ENCODE assay signal across 26 mouse cellular contexts in the genomic region with DNA sequence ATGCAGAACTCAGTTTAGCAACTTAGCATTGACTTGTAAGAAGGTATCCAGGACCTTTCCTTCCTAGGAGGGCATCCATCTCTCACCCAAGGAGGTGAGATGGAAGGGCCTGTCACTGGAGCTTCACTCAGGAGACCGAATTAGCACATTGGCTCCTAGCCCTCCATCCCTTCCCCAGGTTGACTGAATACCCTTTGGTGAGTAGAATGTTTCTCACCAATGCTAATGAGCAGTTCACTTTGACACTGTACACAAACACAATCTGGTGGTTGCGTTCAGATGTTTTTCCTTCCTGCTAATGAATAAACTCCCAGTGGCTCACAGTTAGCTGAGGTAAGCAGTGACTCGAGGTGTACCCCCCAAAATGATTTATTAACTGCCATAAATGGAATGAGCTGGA.
DNase-seq lines count a peak whose midpoint lies in the region; ATAC-seq and TF ChIP-seq lines count a peak whose summit lies in the region.
"Had no signal": no experiment of that assay in that cellular context is flagged by ENCODE, and none has a peak within 500 bp of the region (broad histone marks: within the 10 kb centered on the region; RNA-seq: fewer than 3 reads in every experiment).

No protein-coding gene starts in this region.

- peaks cover 28% of the 10 kb centered on the region for H3K4me1 ChIP-seq in forebrain, embryonic 14.5 days (ENCODE audit: control insufficient read depth, insufficient read depth, low read length)
- H3K4me1 ChIP-seq in forebrain, embryonic 12.5 days = peaks cover 37% of the 10 kb centered on the region
- peaks cover 20% of the 10 kb centered on the region for H3K4me1 ChIP-seq in cortical plate, adult 2 months (ENCODE audit: control insufficient read depth, insufficient read depth, low read length)
- peaks cover 22% of the 10 kb centered on the region for H3K4me1 ChIP-seq in embryonic facial prominence, embryonic 15.5 days
- H3K4me1 ChIP-seq: intestine, embryonic 15.5 days had no signal

- no peaks in the 10 kb centered on the region for H3K9me3 ChIP-seq in forebrain, embryonic 14.5 days (replicated peaks; ENCODE audit: control insufficient read depth, low read length)
- no peaks in the 10 kb centered on the region for H3K9me3 ChIP-seq in forebrain, embryonic 12.5 days
- no peaks in the 10 kb centered on the region for H3K9me3 ChIP-seq in embryonic facial prominence, embryonic 15.5 days (replicated peaks)
- H3K9me3 ChIP-seq: heart, embryonic 12.5 days; heart, embryonic 15.5 days; hindbrain, embryonic 10.5 days; hindbrain, embryonic 13.5 days; intestine, embryonic 15.5 days had no signal

- TF ChIP-seq POLR2A in cortical plate, adult 2 months (IDR thresholded peaks at IDR 0.05; ENCODE audit: extremely low read depth, insufficient read depth, low read length) = no peak

- ATAC-seq in forebrain, embryonic 14.5 days = 0 out of 2 replicates have a peak, but pooled peaks have one; percentile 18
- ATAC-seq in forebrain, embryonic 12.5 days (ENCODE audit: low FRiP score) = no peak
- ATAC-seq in embryonic facial prominence, embryonic 15.5 days (ENCODE audit: insufficient number of reproducible peaks, low FRiP score, low TSS enrichment, low read depth) = no peak
- ATAC-seq: CD4-positive, CD25-positive, alpha-beta regulatory T cell, adult 4 months; hindbrain, embryonic 16.5 days; intestine, embryonic 15.5 days had no signal

- no peak overlapping the region for H3K27ac ChIP-seq in forebrain, embryonic 14.5 days (ENCODE audit: low read depth, low read length)
- H3K27ac ChIP-seq in forebrain, embryonic 12.5 days = no peak overlapping the region
- H3K27ac ChIP-seq in layer of hippocampus, adult 2 months = peak overlapping the region; percentile 37
- peak overlapping the region; percentile 25; the same call in 1 of the 2 replicates for H3K27ac ChIP-seq in cortical plate, adult 2 months (ENCODE audit: insufficient read depth, low read length)
- H3K27ac ChIP-seq in embryonic facial prominence, embryonic 15.5 days (replicated peaks) = 0 out of 2 replicates have a peak overlapping the region, but pooled peaks have one; percentile 44
- H3K27ac ChIP-seq: heart, embryonic 15.5 days; hindbrain, embryonic 10.5 days; hindbrain, embryonic 13.5 days; intestine, embryonic 15.5 days had no signal

- no peaks in the 10 kb centered on the region for H3K36me3 ChIP-seq in forebrain, embryonic 14.5 days (ENCODE audit: control insufficient read depth, insufficient read depth, low read length)
- no peaks in the 10 kb centered on the region for H3K36me3 ChIP-seq in forebrain, embryonic 12.5 days (replicated peaks)
- H3K36me3 ChIP-seq in embryonic facial prominence, embryonic 15.5 days = no peaks in the 10 kb centered on the region
- H3K36me3 ChIP-seq: heart, embryonic 12.5 days; heart, embryonic 15.5 days; hindbrain, embryonic 10.5 days; hindbrain, embryonic 13.5 days; intestine, embryonic 15.5 days had no signal

- TF ChIP-seq CTCF in layer of hippocampus, adult 2 months (conservative IDR thresholded peaks at IDR 0.05) = no peak
- no peak for TF ChIP-seq CTCF in cortical plate, adult 2 months (IDR thresholded peaks at IDR 0.05; ENCODE audit: extremely low read depth, insufficient read depth, low read length)

- 21% methylated on average over 3 of the region's 3 CpGs for WGBS in forebrain, embryonic 14.5 days
- 65% methylated on average over 3 of the region's 3 CpGs for WGBS in forebrain, embryonic 12.5 days
- 62% methylated on average over 3 of the region's 3 CpGs for WGBS in embryonic facial prominence, embryonic 15.5 days

- peak; percentile 60 for DNase-seq in forebrain, embryonic 14.5 days (ENCODE audit: low spot score)
- no peak for DNase-seq in layer of hippocampus, adult 2 months (ENCODE audit: low spot score in 2 of 2)
- no peak for DNase-seq in layer of hippocampus, adult 9-11 months
- DNase-seq in frontal cortex, postnatal 14 days (ENCODE audit: low spot score in 2 of 2) = no peak
- DNase-seq: adrenal gland, adult 8-10 months; adrenal gland, postnatal 25 days; cerebellum, adult 18-20 months; cerebellum, adult 9-10 months; cerebellum, postnatal 14 days; gastrocnemius, postnatal 25 days; heart, adult 18-20 months; heart, postnatal 10 days; heart, postnatal 36 days; kidney, adult 11 months; kidney, adult 9 months had no signal

- H3K9ac ChIP-seq in forebrain, embryonic 14.5 days (ENCODE audit: low read length) = no peak overlapping the region
- H3K9ac ChIP-seq in forebrain, embryonic 12.5 days = no peak overlapping the region
- no peak overlapping the region for H3K9ac ChIP-seq in embryonic facial prominence, embryonic 15.5 days
- H3K9ac ChIP-seq: heart, embryonic 12.5 days; heart, embryonic 15.5 days; hindbrain, embryonic 13.5 days; intestine, embryonic 15.5 days had no signal

- H3K27me3 ChIP-seq in forebrain, embryonic 14.5 days (replicated peaks; ENCODE audit: control insufficient read depth, insufficient read depth, low read length) = no peaks in the 10 kb centered on the region
- 0 out of 2 replicates have a peak, but pooled peaks cover under 1% of the 10 kb centered on the region for H3K27me3 ChIP-seq in forebrain, embryonic 12.5 days
- H3K27me3 ChIP-seq in embryonic facial prominence, embryonic 15.5 days = no peaks in the 10 kb centered on the region
- H3K27me3 ChIP-seq: heart, embryonic 12.5 days; hindbrain, embryonic 13.5 days; intestine, embryonic 15.5 days had no signal

- no peak overlapping the region for H3K4me3 ChIP-seq in forebrain, embryonic 14.5 days (ENCODE audit: low read depth, low read length)
- no peak overlapping the region for H3K4me3 ChIP-seq in forebrain, embryonic 12.5 days (replicated peaks)
- H3K4me3 ChIP-seq in layer of hippocampus, adult 2 months = no peak overlapping the region
- H3K4me3 ChIP-seq in cortical plate, adult 2 months (ENCODE audit: insufficient read depth, low read length) = no peak overlapping the region
- no peak overlapping the region for H3K4me3 ChIP-seq in embryonic facial prominence, embryonic 15.5 days (replicated peaks)
- H3K4me3 ChIP-seq: erythroblast, embryonic 14.5 days; heart, embryonic 12.5 days; heart, embryonic 15.5 days; hindbrain, embryonic 10.5 days; hindbrain, embryonic 13.5 days; intestine, embryonic 15.5 days had no signal

- H3K4me2 ChIP-seq in forebrain, embryonic 14.5 days (ENCODE audit: low read length) = no peak overlapping the region
- no peak overlapping the region for H3K4me2 ChIP-seq in forebrain, embryonic 12.5 days
- no peak overlapping the region for H3K4me2 ChIP-seq in embryonic facial prominence, embryonic 15.5 days (replicated peaks)
- H3K4me2 ChIP-seq: heart, embryonic 12.5 days; heart, embryonic 15.5 days; hindbrain, embryonic 13.5 days; intestine, embryonic 15.5 days had no signal

Comparison
In these comparisons a context has a peak if more than half of its experiments do, and no peak if none do; other contexts are left out.
1. H3K27ac ChIP-seq: peak in layer of hippocampus, adult 2 months (single experiment), cortical plate, adult 2 months (single experiment) and embryonic facial prominence, embryonic 15.5 days (single experiment); none in forebrain, embryonic 14.5 days (single experiment) and forebrain, embryonic 12.5 days (single experiment).